Mouse (Mus musculus): ENCODE results near the gene Iqce.

- no peak for TF ChIP-seq CTCF (IDR thresholded peaks at IDR 0.05; ENCODE audit: low read depth)
- TF ChIP-seq EP300 (IDR thresholded peaks at IDR 0.05; ENCODE audit: low read depth), result no peak
These were observed 24.1 kb upstream of the Iqce start for GRCm38 (mm10) chr5:140726062-140726839.

All from liver, postnatal 0 days (tissue).